Mouse (Mus musculus): ENCODE measurements around the gene Atp13a2.

DNA sequence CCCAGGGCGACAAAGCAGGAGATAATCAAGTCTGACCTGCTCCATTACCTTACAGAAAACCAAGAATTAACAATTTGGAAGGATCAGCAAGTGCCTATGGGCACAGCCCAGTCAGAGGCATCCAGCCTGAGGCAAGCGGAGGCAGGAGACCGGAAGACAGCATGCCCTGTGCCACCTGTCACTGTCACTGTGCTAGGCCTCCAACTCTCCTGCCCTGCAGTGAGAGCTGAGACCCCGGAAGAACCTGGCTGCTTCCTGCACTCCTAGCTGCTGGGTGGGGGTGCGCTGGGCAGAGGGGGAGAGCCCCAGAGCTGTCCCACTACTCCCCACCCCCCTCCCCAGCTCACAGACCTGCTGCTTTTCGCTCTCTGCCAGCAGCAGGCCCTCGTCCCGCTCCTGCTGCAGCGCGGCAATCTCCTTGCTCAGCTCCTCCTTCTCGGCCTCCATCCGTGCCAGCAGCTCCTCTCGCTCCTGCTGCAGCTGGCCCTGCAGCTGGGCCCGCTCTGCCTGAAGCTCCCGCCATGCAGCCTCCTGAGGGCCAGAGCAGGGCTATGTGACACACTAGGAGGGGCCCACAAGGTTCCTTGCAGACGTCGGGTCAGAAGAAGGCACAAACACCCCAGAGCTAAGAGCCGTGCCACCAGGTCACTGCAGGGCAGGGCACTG lies 44.0 kb downstream of the Atp13a2 start:
- no peak for TF ChIP-seq CTCF (IDR thresholded peaks at IDR 0.05; ENCODE audit: borderline replicate concordance, extremely low read depth, insufficient read depth, insufficient read length)
- TF ChIP-seq POLR2A (IDR thresholded peaks at IDR 0.05; ENCODE audit: borderline replicate concordance, extremely low read depth, insufficient read depth, insufficient read length, poor library complexity, severe bottlenecking): no peak

Measured in brain, embryonic 14.5 days (tissue).